ENCODE assay signal across 14 mouse cellular contexts in genomic region chr12:13810155-13810515, GRCm38 (mm10).
A peak's percentile ranks its signal among the peaks of the same experiment; 100 is the strongest.
DNase-seq lines count a peak whose midpoint lies in the region.
"Had no signal": no experiment of that assay in that cellular context is flagged by ENCODE, and none has a peak within 500 bp of the region (broad histone marks: within the 10 kb centered on the region; RNA-seq: fewer than 3 reads in every experiment).

No protein-coding gene starts in this region.

- intact Hi-C loops in heart, postnatal 25 days (cut with DNase I) = no loop called here

- DNase-seq in cerebellum, postnatal 10 days = peak; percentile 61 to 66
- no peak for DNase-seq in cerebellum, adult 11 months
- DNase-seq in heart, adult 11 months = peak; percentile 6
- DNase-seq in heart, postnatal 25 days (ENCODE audit: low spot score) = no peak
- peak; percentile 7 for DNase-seq in lung, postnatal 14 days
- no peak for DNase-seq in lung, adult 18-20 months
- no peak for DNase-seq in gastrocnemius, postnatal 25 days
- no peak for DNase-seq in urinary bladder, adult 18-20 months (ENCODE audit: low spot score in 2 of 2)
- DNase-seq: adrenal gland, adult 8-10 months; gastrocnemius, postnatal 10 days; heart, adult 2 months; heart, postnatal 4 days; kidney, adult 18-20 months; kidney, postnatal 10 days had no signal

Comparison
In these comparisons a context has a peak if more than half of its experiments do, and no peak if none do; other contexts are left out.
1. DNase-seq: peak in cerebellum, postnatal 10 days (2 of 2), heart, adult 11 months (single experiment) and lung, postnatal 14 days (single experiment); none in cerebellum, adult 11 months (single experiment), heart, postnatal 25 days (single experiment), lung, adult 18-20 months (0 of 2), gastrocnemius, postnatal 25 days (single experiment) and urinary bladder, adult 18-20 months (0 of 2).